Mouse (Mus musculus) adrenal gland, adult 18-20 months (tissue): ENCODE results near the gene Tsfm. TPM values are rescaled to one million over a fixed set of nuclear protein-coding genes. Genes with fewer than 3 reads are reported as not detected.
"Not testable (repeated sequence)": the region's sequence is repeated elsewhere in the genome, so short reads cannot be mapped to it uniquely, and the experiment has no call there.

ENCODE experiments used
- DNase-seq, 2 experiments: peaks; one replicate each; pipeline ENCODE4 v3.0.0; 2021 to 2022; ENCODE audit warnings: low spot score in 2 of 2
- long read RNA-seq, 2 experiments: library from polyadenylated mRNA; stranded (forward); transcript quantifications; one replicate each; pipeline ENCODE4 v2.0.0; 2021
- total RNA-seq, 2 experiments: library from RNA; stranded (reverse); gene quantifications; 1 replicate in 1 of 2; 2 replicates in 1 of 2; pipeline ENCODE4 v1.2.3; 2021

Gene Tsfm
- total RNA-seq = 10 to 100 TPM; 55.1 to 61.3 TPM
- long read RNA-seq, experiment 1, transcript Tsfm-201 (6 exons, 1,206 nt) = major isoform, 42 of 46 reads
- long read RNA-seq, experiment 1, partial matches to known transcripts = 1 of 46 reads
- long read RNA-seq, experiment 1, other reads (novel, unspliced or antisense) = 2 of 46 reads
- long read RNA-seq, experiment 2, transcript Tsfm-201 (6 exons, 1,206 nt) = major isoform, 114 of 122 reads
- long read RNA-seq, experiment 2, partial matches to known transcripts = 1 of 122 reads
- long read RNA-seq, experiment 2, other reads (novel, unspliced or antisense) = 5 of 122 reads

DNA sequence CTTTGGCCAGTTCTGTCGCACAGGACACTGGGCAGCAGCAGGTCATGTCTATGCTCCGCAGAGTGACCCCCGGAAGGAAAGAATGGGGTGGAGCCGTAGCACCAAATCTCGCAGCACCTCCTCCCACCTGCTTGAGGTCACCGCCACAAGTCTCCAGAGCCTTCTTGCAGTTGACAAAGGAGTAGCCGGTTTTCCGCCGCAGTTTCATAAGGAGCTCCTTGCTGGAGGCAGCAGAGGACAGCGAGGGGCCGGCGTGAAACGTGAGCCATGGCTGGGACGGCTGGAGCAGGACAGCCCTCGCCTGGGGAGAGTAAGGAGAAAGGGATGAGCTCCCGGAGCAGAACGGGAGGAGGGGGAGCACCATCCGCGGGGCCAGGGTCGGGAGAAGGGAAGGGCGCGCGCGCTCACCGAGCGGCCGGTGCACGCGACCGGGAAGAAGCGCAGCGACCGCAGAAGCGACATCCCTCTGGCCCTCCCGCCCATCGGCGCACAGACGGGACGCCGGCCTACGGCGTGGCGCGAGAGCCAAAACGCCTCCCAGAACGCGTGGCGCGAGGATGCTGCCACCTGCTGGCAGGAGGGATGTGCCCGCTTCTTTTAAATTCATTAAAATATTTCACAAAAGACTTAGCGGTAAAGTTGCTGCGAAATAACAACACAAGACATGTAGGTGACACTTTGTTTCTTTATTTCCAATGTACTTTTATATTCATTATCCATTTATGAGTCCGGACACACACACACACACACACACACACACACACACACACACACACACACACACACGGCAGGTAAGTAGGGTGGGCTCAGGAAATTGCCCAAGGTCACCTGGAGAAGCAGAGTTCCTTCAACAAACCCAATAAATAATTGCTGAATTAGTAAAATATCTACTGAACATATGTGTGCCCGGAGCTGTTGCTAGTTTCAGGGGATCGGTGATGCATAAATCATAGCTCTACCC lies at the start of gene Tsfm:
Gene Tsfm (minus strand): TSS at position 505 of the 961 bp plus-strand sequence.
- peak; percentile 94 to 98 for DNase-seq

DNA sequence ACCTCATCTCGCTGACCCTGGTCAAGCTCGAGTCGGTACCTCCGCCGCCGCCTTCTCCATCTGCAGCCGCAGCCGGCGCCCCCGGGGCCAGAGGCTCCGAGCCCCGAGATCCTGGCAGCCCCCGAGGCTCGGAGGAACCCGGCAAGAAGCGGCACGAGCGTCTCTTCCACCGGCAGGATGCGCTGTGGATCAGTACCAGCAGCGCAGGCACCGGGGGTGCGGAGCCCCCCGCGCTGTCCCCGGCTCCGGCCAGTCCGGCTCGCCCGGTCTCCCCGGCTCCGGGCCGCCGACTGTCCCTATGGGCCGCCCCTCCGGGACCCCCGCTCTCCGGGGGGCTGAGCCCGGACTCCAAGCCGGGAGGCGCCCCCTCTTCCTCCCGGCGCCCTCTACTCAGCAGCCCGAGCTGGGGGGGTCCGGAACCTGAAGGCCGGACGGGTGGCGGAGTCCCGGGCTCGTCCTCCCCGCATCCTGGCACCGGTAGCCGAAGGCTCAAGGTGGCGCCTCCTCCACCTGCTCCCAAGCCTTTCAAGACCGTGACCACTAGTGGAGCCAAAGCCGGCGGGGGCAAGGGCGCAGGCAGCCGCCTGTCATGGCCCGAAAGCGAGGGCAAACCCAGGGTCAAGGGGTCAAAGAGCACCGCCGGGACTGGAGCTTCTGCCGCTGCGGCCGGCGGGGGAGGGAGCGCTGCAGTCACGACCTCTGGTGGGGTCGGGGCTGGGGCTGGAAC lies 49.2 kb upstream of the Tsfm start:
- no peak for DNase-seq

- no peak for DNase-seq
Measured at GRCm38 (mm10) chr10:127078677-127079575, 48.3 kb upstream of the Tsfm start.

DNA sequence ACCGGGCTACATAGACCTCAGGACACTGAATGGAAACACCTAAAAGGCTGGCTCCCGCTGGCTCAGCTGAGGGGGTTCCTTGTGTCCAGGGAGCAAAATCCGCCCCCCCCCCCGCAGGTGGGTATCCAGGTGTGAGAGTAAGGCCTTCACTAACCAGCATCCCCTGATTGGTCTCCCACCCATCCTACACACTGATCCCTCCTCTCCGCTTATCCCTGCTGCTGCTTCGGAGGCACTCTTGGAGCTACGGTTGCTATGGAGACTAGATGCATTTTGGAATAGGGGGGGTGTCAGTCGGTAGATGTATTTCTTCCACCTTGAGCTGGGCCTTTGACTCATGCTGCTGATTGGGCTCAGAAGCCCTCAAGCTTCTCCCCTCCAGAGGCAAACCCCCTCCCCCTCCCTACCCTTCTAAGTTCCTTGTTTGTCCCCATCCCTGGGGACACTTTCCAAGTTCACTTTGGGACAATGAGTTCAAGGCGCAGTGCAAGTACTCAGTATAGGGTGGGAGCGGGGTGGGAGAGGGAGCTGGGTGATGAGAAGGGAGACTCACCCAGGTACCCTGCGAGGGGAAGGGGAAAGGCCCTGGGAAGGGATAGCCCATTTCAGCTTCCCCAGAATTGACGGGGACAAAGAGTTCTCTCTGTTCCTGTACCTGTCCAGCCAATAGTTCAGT lies 47.5 kb upstream of the Tsfm start:
- no peak for DNase-seq

GRCm38 (mm10) chr10:127077515-127077914 lies 46.9 kb upstream of the Tsfm start:
- DNase-seq = no peak

DNA sequence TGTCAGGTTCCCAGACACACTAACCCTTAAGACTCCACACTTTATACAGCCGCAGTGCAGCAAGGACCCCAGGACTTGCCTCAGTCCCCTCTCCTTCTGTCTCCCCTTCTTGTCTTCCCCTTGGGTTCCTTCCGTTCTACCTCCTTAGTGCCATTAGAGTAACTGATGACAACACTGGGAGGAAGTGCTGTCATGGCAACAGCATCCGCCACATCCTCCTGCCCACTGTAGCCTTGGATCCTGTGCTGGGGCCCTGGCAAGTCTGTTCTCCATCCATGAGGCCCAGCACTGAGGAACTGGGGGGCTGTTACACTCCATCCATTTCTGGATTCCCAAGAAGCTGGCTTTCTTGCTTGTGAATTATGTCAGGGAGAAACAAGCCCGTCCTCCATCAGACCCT lies 45.4 kb upstream of the Tsfm start:
- DNase-seq = no peak

GRCm38 (mm10) chr10:127075651-127076050 lies 45.0 kb upstream of the Tsfm start:
- DNase-seq = no peak

DNA sequence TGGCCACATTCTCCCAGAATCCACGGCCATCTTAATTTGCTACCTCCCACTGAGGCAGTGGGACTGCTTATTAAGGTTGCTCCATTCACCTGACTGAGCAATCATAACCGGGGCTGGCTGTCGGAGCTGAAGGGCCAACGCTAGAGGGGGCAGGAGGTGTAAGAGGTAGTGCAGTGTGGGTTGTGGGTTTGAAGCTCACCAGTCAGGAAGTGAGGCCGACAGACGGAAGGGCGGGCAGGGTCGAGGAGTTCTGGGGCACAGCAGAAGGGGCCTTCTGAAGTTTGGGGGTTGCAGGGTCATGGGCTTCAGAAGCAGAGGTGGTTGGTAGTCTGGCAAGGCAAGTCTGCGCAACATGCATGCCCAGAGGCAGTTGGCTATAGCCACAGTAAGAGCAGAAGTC lies 44.4 kb upstream of the Tsfm start, which contains the start of gene Agap2:
Gene Agap2 (plus strand): TSS at position 205 of the 400 bp plus-strand sequence.
- no peak for DNase-seq

DNA sequence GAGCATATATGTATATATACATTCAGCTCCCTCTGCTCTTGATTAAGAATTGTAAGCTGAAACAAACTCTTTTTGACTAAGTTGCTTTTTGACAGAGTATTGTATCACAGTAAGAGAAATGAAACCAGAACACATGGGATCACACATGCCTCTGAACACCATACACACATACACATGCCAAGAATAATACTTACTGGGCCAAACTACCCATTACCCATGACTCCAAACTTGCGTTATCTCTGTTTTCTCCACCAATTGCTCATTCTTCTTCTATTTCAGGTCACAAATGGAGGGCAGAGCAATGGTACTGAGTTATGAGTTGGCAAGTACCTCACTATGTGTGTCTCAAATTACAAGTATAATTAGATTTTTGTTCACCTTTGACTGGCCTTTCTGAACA lies 43.3 kb upstream of the Tsfm start:
- DNase-seq = no peak

- not testable (repeated sequence) for DNase-seq
Measured at GRCm38 (mm10) chr10:127072969-127073368, 42.3 kb upstream of the Tsfm start.

DNA sequence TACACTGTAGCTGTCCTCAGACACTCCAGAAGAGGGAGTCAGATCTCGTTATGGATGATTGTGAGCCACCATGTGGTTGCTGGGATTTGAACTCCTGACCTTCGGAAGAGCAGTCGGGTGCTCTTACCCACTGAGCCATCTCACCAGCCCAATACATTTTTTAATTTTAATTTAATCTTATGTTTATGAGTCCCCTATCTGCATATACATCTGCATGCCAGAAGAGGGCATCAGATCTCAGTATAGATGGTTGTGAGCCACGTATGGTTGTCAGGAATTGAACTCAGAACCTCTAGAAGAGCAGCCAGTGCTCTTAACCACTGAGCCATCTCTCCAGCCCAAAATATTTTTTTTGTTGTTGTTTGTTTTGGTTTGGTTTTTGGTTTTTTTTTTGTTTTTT lies 41.6 kb upstream of the Tsfm start:
- not testable (repeated sequence) for DNase-seq

GRCm38 (mm10) chr10:127071203-127071602 lies 40.6 kb upstream of the Tsfm start:
- DNase-seq = no peak

DNA sequence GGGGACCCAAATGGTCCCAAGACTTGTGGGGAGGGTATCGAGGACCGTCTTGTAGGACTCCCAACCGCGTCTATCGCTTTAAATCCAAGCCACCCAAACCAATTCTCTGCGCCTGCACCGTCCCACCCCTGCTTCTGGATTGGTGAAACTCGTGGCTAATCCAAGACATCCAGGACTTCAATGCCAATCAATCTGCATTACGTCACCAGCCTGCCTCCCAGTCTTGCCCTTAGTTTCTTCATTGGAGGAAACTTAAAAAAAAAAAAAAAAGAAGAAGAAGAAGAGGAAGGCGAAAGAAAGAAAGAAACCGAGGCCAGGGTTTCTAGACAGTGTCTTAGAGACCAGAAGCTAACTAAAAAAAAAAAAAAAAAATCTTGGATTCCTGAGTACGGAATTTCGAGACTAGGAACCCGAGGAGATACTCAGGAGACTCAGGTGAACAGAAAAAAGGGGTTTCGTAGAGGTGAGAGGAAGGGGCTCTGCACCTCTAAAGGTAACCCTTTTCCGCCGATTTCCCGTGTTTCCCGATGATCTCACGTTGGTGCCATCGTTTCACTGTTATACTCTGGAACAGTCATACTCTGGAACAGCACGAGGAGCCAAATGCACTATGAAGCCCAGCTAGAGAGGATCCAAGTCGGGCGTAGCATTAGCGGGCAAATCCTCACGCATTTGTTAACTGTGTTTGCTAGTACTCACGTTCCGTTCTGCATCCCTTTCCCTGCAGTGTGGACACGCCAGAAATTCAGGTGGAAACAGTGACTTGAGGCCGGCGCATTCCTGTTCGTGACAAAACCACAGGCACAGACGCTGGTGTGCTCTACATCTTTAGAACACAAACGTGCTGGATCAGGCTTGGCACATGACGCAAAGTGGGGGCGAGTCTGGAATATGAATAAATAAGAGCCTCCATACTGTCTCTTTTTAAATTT lies 39.8 kb upstream of the Tsfm start, which contains the start of gene Tspan31:
Gene Tspan31 (minus strand): TSS at position 75 of the 932 bp plus-strand sequence.
- peak; percentile 68 to 71 for DNase-seq

DNA sequence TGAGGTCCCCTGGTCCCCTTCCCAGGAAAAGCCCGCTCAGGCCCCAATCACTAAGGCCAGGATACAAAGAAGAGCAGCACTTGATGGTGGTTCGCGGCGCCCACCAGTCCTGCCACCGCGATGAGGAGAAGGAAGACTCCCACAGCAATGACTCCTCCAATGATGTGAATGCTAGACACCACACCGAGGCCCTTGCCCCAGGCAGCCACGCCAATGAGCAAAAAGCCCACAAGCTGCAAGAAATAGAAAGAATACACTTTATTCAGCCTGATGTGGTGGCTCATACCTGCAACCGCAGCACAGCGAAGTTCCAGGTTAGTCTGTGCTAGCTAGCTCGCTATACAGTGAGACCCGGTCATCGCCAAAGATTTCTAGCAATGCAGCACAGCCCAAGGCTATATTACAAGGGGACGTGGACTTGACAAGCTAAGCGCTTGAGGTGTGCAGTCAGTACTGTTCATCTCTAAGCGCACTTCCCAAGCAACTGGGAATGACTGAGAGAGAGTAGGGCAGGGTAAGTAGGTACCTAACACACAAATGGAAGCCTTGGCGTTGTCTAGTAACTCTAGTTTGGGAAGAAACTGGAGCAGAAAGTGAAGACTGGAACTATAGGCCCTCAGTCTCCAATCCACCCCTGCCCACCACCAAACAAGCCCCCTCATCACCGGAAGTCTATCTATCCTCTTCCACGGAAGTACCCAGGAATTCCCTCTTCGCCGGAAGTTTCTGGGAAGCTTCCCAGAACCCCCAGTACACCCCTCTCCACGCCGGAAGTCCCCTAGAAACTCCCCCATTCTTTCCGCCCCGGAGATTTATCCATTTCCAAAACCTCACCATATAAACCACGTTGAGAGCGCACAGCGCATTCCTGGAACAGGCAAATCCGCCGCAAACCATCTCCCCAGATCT lies 38.9 kb upstream of the Tsfm start:
- DNase-seq = no peak

GRCm38 (mm10) chr10:127068360-127069038 lies 37.9 kb upstream of the Tsfm start:
- DNase-seq = no peak

DNA sequence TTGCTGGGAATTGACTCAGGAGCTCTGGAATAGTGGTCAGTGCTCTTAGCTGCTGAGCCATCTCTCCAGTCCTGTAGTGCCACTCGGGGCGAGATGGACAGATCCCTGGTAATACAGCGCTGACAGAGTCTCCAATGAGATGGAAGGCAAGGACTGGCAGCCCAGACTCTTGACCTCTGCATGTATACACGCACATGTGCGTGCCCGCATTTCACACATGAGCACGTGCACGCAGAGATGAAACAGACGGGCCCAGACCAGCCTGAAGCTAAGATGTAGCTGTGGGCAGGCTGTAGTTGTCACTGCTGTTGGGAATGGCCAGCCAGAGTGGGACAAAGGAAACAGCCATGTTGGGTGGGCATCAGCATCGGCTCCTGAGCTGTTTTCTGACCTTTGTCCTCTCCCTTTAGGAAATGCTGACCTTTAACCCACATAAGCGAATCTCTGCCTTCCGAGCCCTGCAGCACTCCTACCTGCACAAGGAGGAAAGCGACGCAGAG lies 35.9 kb upstream of the Tsfm start:
- no peak for DNase-seq

GRCm38 (mm10) chr10:127065981-127066380 lies 35.3 kb upstream of the Tsfm start:
- no peak for DNase-seq
